Mouse (Mus musculus) lung, embryonic 15.5 days (tissue): ENCODE results near the gene Foxc1. TPM values are rescaled to one million over a fixed set of nuclear protein-coding genes. Genes with fewer than 3 reads are reported as not detected.
A peak's percentile ranks its signal among the peaks of the same experiment; 100 is the strongest.

Experiments
- ATAC-seq: fragments of 200-750 bp; cut with Nextera tagmentation; 2 replicates; pipeline ENCODE4 v1.8.0; 2017; ENCODE audit warnings: moderate number of reproducible peaks, borderline replicate concordance; ENCODE audit not compliant: low FRiP score, low TSS enrichment; ENCODE audit errors: extremely low read depth
- H3K27ac ChIP-seq: fragments of 300-500 bp; sonication (generic); 2 replicates; pipeline ENCODE4 v1.5.1; 2015; ENCODE audit warnings: moderate library complexity, mild to moderate bottlenecking, inconsistent platforms
- H3K27me3 ChIP-seq: fragments of 300-500 bp; sonication (generic); 2 replicates; pipeline ENCODE4 v1.6.1; 2015; ENCODE audit warnings: inconsistent platforms
- H3K36me3 ChIP-seq: fragments of 300-500 bp; sonication (generic); 2 replicates; pipeline ENCODE4 v1.6.1; 2015; ENCODE audit warnings: inconsistent platforms
- H3K4me1 ChIP-seq: fragments of 300-500 bp; sonication (generic); 2 replicates; pipeline ENCODE4 v1.6.1; 2015; ENCODE audit warnings: inconsistent platforms
- H3K4me2 ChIP-seq: fragments of 300-500 bp; sonication (generic); 2 replicates; pipeline ENCODE4 v1.6.1; 2015; ENCODE audit warnings: inconsistent platforms, mild to moderate bottlenecking, moderate library complexity
- H3K4me3 ChIP-seq: fragments of 300-500 bp; sonication (generic); 2 replicates; pipeline ENCODE4 v1.5.1; 2015; ENCODE audit warnings: mild to moderate bottlenecking, inconsistent platforms
- H3K9ac ChIP-seq: fragments of 300-500 bp; sonication (generic); 2 replicates; pipeline ENCODE4 v1.6.1; 2015; ENCODE audit warnings: inconsistent platforms
- H3K9me3 ChIP-seq: fragments of 300-500 bp; sonication (generic); 2 replicates; pipeline ENCODE4 v1.6.1; 2016; ENCODE audit warnings: inconsistent platforms
- WGBS: fragments of 180-500 bp; shearing (Covaris S2); methylation state at CpG from one replicate; pipeline ENCODE4 v1.1.7; 2015; 5-methylcytosine and 5-hydroxymethylcytosine counted together
- polyA plus RNA-seq: library from polyadenylated mRNA; unstranded; fragments of >200 nt; fragmentation: Nextera tagmentation; extraction: Ambion mirVana; gene quantifications from 2 replicates; pipeline ENCODE4 v1.2.1, GENCODE M21; 2015

Gene Foxc1
- polyA plus RNA-seq, 1 experiment from 2014 or later, result 0.47 TPM

- Histone ChIP-seq H3K27me3 (peaks cover 92% of the 10 kb centered on the region), H3K9ac (peak overlapping the region; percentile 51), H3K9me3 (no peaks in the 10 kb centered on the region), H3K4me3 (peak overlapping the region; percentile 58), H3K4me1 (peaks cover 39% of the 10 kb centered on the region), H3K36me3 (no peaks in the 10 kb centered on the region), H3K4me2 (peak overlapping the region; percentile 100), H3K27ac (0 out of 2 replicates have a peak overlapping the region, but pooled peaks have one; percentile 63)
- under 1% methylated on average over 47 of the region's 47 CpGs for WGBS
- no peak for ATAC-seq
Measured at GRCm38 (mm10) chr13:31807736-31808115, 1.3 kb downstream of the Foxc1 start.

- WGBS, result 1% methylated on average over 62 of the region's 73 CpGs
- ATAC-seq, result no peak
- Histone ChIP-seq H3K36me3 (no peaks in the 10 kb centered on the region), H3K9me3 (no peaks in the 10 kb centered on the region), H3K4me3 (peak overlapping the region; percentile 58), H3K27ac (no peak overlapping the region), H3K4me1 (peaks cover 39% of the 10 kb centered on the region), H3K27me3 (peaks cover 92% of the 10 kb centered on the region), H3K9ac (peak overlapping the region; percentile 51; the same call in 1 of the 2 replicates), H3K4me2 (peak overlapping the region; percentile 100)
Measured at GRCm38 (mm10) chr13:31808116-31808803, 1.8 kb downstream of the Foxc1 start.

DNA sequence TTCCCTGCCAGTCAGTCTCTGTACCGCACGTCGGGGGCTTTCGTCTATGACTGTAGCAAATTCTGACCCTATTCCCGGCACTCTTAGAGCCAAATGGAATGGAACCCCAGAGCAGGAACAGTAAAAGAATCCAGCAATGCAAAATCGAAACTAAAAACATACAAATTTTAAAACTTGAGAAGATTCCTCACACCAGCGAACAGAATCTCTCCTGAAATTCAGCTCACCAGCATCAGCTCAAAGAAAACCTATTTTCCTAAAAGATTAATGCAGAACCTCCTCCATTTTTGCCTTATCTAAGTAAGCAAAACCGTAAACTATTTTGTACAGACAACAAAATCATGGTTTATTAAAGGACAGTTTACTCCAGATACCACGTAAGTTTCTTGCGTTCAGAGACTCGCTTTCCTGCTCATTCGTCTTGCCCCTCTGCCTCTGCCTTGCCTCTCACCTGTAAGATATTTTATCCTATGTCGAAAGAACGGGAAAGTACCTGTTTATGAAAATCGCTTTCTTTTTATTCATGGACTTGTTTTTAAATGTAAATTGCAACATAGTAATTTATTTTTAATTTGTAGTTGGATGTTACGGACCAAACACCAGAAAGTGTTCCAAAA is 2.5 kb downstream of the Foxc1 start:
- Histone ChIP-seq H3K9me3 (no peaks in the 10 kb centered on the region), H3K27ac (no peak overlapping the region), H3K9ac (peak overlapping the region; percentile 51; the same call in 1 of the 2 replicates), H3K4me2 (peak overlapping the region; percentile 100), H3K27me3 (peaks cover 92% of the 10 kb centered on the region), H3K4me3 (peak overlapping the region; percentile 58), H3K4me1 (peaks cover 39% of the 10 kb centered on the region), H3K36me3 (no peaks in the 10 kb centered on the region)
- ATAC-seq, result no peak
- WGBS, result 12% methylated on average over 16 of the region's 16 CpGs

DNA sequence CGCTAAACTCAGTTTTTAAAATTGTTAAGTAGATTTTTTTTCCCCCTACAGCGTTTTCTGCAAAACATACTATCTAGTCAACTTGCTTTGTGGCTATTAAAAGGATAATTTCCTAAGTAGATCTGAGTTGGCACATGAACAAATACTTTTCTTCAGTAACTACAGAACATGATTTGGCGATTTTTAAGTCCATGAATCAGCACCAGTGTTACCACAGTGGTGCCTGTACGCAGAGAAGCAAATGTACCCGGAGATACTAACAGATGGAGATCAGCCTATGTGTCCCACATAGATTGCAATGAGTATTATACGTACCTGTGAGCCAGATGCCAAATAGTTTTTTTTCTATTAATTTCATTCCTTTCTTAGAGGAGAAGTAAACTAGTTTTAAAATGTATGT is 3.3 kb downstream of the Foxc1 start:
- no peak overlapping the region for H3K27ac ChIP-seq
- 35% methylated on average over 6 of the region's 6 CpGs for WGBS
- peaks cover 92% of the 10 kb centered on the region for H3K27me3 ChIP-seq
- no peak for ATAC-seq
- no peak overlapping the region for H3K4me3 ChIP-seq
- peaks cover 39% of the 10 kb centered on the region for H3K4me1 ChIP-seq
- H3K9me3 ChIP-seq, result no peaks in the 10 kb centered on the region
- no peak overlapping the region for H3K4me2 ChIP-seq
- H3K36me3 ChIP-seq, result no peaks in the 10 kb centered on the region
- H3K9ac ChIP-seq, result no peak overlapping the region

DNA sequence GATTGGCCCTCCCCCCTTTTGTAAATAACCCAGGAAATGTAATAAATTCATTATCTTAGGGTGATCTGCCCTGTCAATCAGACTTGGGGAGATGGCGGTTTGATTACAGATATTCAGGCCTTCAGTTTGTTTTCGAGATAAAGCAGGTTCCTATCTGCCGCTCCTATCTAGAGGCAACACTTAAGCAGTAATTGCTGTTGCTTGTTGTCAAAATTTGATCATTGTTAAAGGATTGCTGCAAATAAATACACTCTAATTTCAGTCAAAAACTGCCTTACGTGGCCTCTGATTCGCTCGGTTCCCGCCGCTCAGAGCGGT is 3.9 kb downstream of the Foxc1 start:
- H3K4me1 ChIP-seq, result peaks cover 39% of the 10 kb centered on the region
- no peak for ATAC-seq
- peak overlapping the region; percentile 36 for H3K4me3 ChIP-seq
- H3K4me2 ChIP-seq, result peak overlapping the region; percentile 61
- no peak overlapping the region for H3K27ac ChIP-seq
- H3K27me3 ChIP-seq, result peaks cover 92% of the 10 kb centered on the region
- 13% methylated on average over 9 of the region's 9 CpGs for WGBS
- no peaks in the 10 kb centered on the region for H3K36me3 ChIP-seq
- no peak overlapping the region for H3K9ac ChIP-seq
- H3K9me3 ChIP-seq, result no peaks in the 10 kb centered on the region

GRCm38 (mm10) chr13:31810693-31811541 is 4.5 kb downstream of the Foxc1 start:
- no peaks in the 10 kb centered on the region for H3K9me3 ChIP-seq
- no peak for ATAC-seq
- WGBS, result 2% methylated on average over 64 of the region's 65 CpGs
- H3K4me1 ChIP-seq, result peaks cover 43% of the 10 kb centered on the region
- no peaks in the 10 kb centered on the region for H3K36me3 ChIP-seq
- peaks cover 92% of the 10 kb centered on the region for H3K27me3 ChIP-seq
- H3K4me2 ChIP-seq, result peak overlapping the region; percentile 61
- no peak overlapping the region for H3K27ac ChIP-seq
- H3K9ac ChIP-seq, result peak overlapping the region; percentile 20; the same call in 1 of the 2 replicates
- peak overlapping the region; percentile 36 for H3K4me3 ChIP-seq

GRCm38 (mm10) chr13:31811542-31812021 is 5.1 kb downstream of the Foxc1 start:
- no peaks in the 10 kb centered on the region for H3K36me3 ChIP-seq
- peaks cover 92% of the 10 kb centered on the region for H3K27me3 ChIP-seq
- WGBS, result 21% methylated on average over 43 of the region's 44 CpGs
- H3K4me3 ChIP-seq, result peak overlapping the region; percentile 36
- H3K4me1 ChIP-seq, result peaks cover 40% of the 10 kb centered on the region
- H3K4me2 ChIP-seq, result peak overlapping the region; percentile 61
- H3K27ac ChIP-seq, result no peak overlapping the region
- no peak for ATAC-seq
- peak overlapping the region; percentile 20; the same call in 1 of the 2 replicates for H3K9ac ChIP-seq
- H3K9me3 ChIP-seq, result no peaks in the 10 kb centered on the region

DNA sequence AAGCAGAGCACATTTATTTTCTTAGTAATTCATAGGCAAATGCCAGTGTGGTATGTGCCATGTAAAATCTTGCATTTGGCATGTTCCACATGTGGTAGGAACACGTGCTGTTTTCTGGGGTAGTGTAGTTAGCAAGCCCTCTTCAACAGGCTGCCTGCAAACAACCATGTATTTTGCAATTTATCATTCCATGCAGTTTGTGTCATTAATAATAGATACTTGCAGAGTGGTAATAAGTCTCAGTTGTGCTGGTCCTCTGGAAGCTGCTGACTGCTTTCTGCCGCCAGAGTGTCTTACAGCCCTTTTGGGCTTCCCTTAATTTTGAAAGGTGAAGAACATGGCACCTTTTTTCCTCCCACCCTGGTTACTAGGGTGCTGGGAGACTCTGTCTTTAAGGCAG is 6.3 kb downstream of the Foxc1 start:
- H3K27ac ChIP-seq, result no peak overlapping the region
- no peaks in the 10 kb centered on the region for H3K36me3 ChIP-seq
- no peaks in the 10 kb centered on the region for H3K9me3 ChIP-seq
- ATAC-seq, result no peak
- H3K4me3 ChIP-seq, result no peak overlapping the region
- H3K9ac ChIP-seq, result no peak overlapping the region
- H3K4me1 ChIP-seq, result peaks cover 29% of the 10 kb centered on the region
- peaks cover 93% of the 10 kb centered on the region for H3K27me3 ChIP-seq
- WGBS, result 82% methylated on average over 2 of the region's 2 CpGs
- no peak overlapping the region for H3K4me2 ChIP-seq

GRCm38 (mm10) chr13:31815383-31816003 is 9.1 kb downstream of the Foxc1 start:
- no peak overlapping the region for H3K4me3 ChIP-seq
- WGBS, result 40% methylated on average over 15 of the region's 15 CpGs

GRCm38 (mm10) chr13:31818337-31818736 is 11.9 kb downstream of the Foxc1 start:
- Histone ChIP-seq H3K4me1 (peaks cover 15% of the 10 kb centered on the region), H3K27me3 (peaks cover 85% of the 10 kb centered on the region), H3K9me3 (no peaks in the 10 kb centered on the region), H3K27ac (no peak overlapping the region), H3K36me3 (no peaks in the 10 kb centered on the region), H3K9ac (no peak overlapping the region), H3K4me2 (no peak overlapping the region), H3K4me3 (no peak overlapping the region)
- no peak for ATAC-seq
- WGBS, result 52% methylated on average over 7 of the region's 7 CpGs

More at GRCm38 (mm10) chr13:31815383-31816003, 9.1 kb downstream of the Foxc1 start:
- Histone ChIP-seq H3K9me3 (no peaks in the 10 kb centered on the region), H3K27me3 (peaks cover 95% of the 10 kb centered on the region), H3K36me3 (no peaks in the 10 kb centered on the region), H3K4me2 (no peak overlapping the region), H3K4me1 (peaks cover 17% of the 10 kb centered on the region), H3K9ac (no peak overlapping the region), H3K27ac (no peak overlapping the region)
- no peak for ATAC-seq

DNA sequence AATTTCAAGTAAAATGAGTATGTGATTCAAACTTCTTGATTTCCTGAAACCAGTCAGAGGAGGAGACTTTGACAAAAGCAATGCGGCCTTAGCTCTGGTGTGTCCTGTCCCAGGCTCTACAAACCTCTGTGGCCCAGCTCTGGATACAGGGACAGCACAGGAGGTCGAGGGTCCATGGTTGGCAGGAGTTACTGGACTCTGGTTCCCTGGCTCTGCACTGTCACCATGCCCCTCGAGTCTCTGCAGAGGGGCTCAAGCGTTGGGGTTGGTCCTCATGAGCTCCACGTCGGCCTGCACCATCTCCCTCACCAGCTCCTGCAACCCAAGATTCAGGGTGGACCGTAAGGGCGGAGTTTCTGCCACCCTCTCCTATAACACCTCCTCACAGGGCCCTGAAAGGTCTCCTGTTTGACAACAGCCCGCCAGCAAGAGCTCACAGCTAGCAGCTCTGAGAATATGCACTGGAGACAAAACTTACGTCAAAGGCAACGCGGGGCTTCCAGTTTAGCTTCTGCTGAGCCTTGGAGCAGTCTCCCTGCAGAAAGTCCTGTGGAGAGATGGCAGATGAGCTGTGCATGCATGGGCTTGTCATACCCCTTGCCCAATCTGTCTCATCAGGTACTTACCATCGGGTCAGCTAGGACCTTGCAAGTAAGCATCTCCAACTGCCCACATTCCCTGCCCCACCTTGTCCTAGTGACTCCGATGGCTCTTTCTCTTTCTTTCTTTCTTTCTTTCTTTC is 13.4 kb downstream of the Foxc1 start:
- H3K9me3 ChIP-seq, result no peaks in the 10 kb centered on the region
- no peaks in the 10 kb centered on the region for H3K36me3 ChIP-seq
- H3K27ac ChIP-seq, result no peak overlapping the region
- peaks cover 15% of the 10 kb centered on the region for H3K4me1 ChIP-seq
- no peak overlapping the region for H3K4me2 ChIP-seq
- H3K4me3 ChIP-seq, result no peak overlapping the region
- no peak for ATAC-seq
- WGBS, result 51% methylated on average over 14 of the region's 14 CpGs
- peaks cover 81% of the 10 kb centered on the region for H3K27me3 ChIP-seq
- H3K9ac ChIP-seq, result no peak overlapping the region
